Mouse (Mus musculus): ENCODE data around the gene Mast1. TPM values are rescaled to one million over a fixed set of nuclear protein-coding genes. Genes with fewer than 3 reads are reported as not detected.

The Mast1 gene
- total and polyA plus RNA-seq, 3 experiments, result 0.07 to 0.16 (median 0.10) TPM

DNA sequence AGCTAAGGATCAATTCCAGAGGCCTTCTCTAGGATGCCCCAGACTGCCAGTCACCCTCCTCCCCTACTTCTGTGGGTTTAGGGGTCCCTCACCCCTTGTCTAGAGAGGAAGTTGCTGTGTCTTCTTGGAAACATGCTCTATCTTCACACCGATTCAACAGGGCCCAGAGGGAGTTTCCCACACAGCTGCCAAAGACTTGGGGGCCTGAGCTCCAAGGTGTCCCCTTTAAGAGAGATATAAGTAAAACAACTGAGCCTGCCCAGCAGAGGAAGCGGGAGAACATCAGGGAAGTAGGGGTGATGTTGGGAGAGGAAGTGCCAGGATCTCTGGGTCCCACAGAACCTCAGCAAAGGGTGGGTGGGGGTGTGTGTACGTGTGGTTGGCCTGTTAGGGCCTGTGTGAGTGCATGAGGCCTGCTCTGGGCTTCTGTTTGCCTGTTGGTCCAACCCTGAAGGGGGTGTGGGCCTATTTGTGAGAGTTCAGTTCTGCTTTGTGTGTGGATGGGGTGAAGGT is 45.4 kb upstream of the Mast1 start:
- no peaks in the 10 kb centered on the region for H3K27me3 ChIP-seq (ENCODE audit: control insufficient read depth, insufficient read depth, low read length)
- H3K4me3 ChIP-seq, result no peak overlapping the region
- no peaks in the 10 kb centered on the region for H3K79me2 ChIP-seq (replicated peaks; ENCODE audit: control insufficient read depth, insufficient read depth, low read length)
- no peak overlapping the region for H3K9ac ChIP-seq (ENCODE audit: low read depth, low read length)
- DNase-seq, result no peak
- H3K27ac ChIP-seq, result no peak overlapping the region
- H3K4me1 ChIP-seq (ENCODE audit: control insufficient read depth, insufficient read depth, low read length), result peaks cover 19% of the 10 kb centered on the region
- no peak for TF ChIP-seq EP300 (IDR thresholded peaks at IDR 0.05; ENCODE audit: insufficient read depth, low read depth, low read length)
- no peak for TF ChIP-seq POLR2A (IDR thresholded peaks at IDR 0.05; ENCODE audit: insufficient read depth, low read depth, low read length)
- TF ChIP-seq CTCF (IDR thresholded peaks at IDR 0.05), result no peak
- 43% methylated on average over 3 of the region's 3 CpGs for WGBS
- no peaks in the 10 kb centered on the region for H3K36me3 ChIP-seq (ENCODE audit: control insufficient read depth, insufficient read depth, low read length)
- intact Hi-C loops (cut with DNase I), result no loop called here

- intact Hi-C loops (cut with DNase I), result no loop called here
- Histone ChIP-seq H3K4me1 (ENCODE audit: control insufficient read depth, insufficient read depth, low read length) (peaks cover 19% of the 10 kb centered on the region), H3K4me3 (no peak overlapping the region), H3K36me3 (ENCODE audit: control insufficient read depth, insufficient read depth, low read length) (no peaks in the 10 kb centered on the region), H3K79me2 (replicated peaks; ENCODE audit: control insufficient read depth, insufficient read depth, low read length) (no peaks in the 10 kb centered on the region), H3K27ac (no peak overlapping the region; the same call in 1 of the 2 replicates), H3K27me3 (ENCODE audit: control insufficient read depth, insufficient read depth, low read length) (no peaks in the 10 kb centered on the region), H3K9ac (ENCODE audit: low read depth, low read length) (no peak overlapping the region)
- DNase-seq, result no peak
- no peak for TF ChIP-seq CTCF (IDR thresholded peaks at IDR 0.05)
- TF ChIP-seq EP300 (IDR thresholded peaks at IDR 0.05; ENCODE audit: insufficient read depth, low read depth, low read length), result no peak
- no peak for TF ChIP-seq POLR2A (IDR thresholded peaks at IDR 0.05; ENCODE audit: insufficient read depth, low read depth, low read length)
- 65% methylated on average over 15 of the region's 15 CpGs for WGBS
Observed at GRCm38 (mm10) chr8:84981644-84982498, 44.7 kb upstream of the Mast1 start.

DNA sequence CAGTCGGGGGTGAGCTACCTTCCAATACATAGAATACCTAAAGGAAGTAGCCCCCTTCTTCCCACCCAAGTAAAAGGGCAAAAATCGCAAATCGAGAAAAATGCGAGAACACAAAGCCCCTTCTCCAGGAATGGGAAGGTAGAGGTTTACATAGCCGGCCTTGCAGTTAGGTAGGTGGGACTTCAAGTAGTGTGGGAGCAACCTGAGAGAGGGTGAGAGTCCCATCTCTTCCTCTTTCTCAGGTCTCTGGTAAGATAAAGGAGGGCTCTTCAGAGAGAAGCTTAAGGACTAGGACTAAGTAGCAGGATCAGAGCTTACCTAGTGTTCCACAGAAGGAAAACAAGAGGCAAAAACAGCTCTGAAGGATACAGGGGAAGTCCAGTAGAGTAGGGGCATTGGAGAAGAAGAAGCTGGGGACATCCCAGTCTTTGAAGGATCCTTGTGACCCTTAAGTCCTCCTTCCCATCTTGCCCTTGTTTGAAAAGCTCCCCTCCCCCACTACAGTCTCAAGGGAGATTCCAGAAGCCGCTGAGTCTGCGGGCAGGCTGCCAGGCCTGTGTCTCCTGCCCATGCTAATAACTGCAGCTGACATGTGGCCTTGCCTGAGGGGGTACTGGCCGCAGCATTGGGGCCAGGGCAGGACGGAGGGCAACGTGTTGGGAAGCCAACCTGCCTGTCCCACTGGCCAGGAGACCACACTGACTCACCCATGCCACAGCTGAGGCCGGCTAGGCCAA is 43.6 kb upstream of the Mast1 start:
- intact Hi-C loops (cut with DNase I), result no loop called here
- peak overlapping the region; percentile 99 for H3K27ac ChIP-seq
- 0 out of 2 replicates have a peak, but pooled peaks have one; percentile 21 for TF ChIP-seq POLR2A (IDR thresholded peaks at IDR 0.05; ENCODE audit: insufficient read depth, low read depth, low read length)
- 0 out of 2 replicates have a peak, but pooled peaks have one; percentile 46 for TF ChIP-seq EP300 (IDR thresholded peaks at IDR 0.05; ENCODE audit: insufficient read depth, low read depth, low read length)
- TF ChIP-seq CTCF (IDR thresholded peaks at IDR 0.05), result no peak

GRCm38 (mm10) chr8:84979599-84980421 is 42.7 kb upstream of the Mast1 start:
- Histone ChIP-seq H3K4me3 (peak overlapping the region; percentile 31), H3K9ac (ENCODE audit: low read depth, low read length) (peak overlapping the region; percentile 81), H3K36me3 (ENCODE audit: control insufficient read depth, insufficient read depth, low read length) (no peaks in the 10 kb centered on the region), H3K27ac (peak overlapping the region; percentile 99), H3K27me3 (ENCODE audit: control insufficient read depth, insufficient read depth, low read length) (no peaks in the 10 kb centered on the region), H3K4me1 (ENCODE audit: control insufficient read depth, insufficient read depth, low read length) (peaks cover 19% of the 10 kb centered on the region), H3K79me2 (replicated peaks; ENCODE audit: control insufficient read depth, insufficient read depth, low read length) (no peaks in the 10 kb centered on the region)
- TF ChIP-seq CTCF (IDR thresholded peaks at IDR 0.05) (no peak), EP300 (IDR thresholded peaks at IDR 0.05; ENCODE audit: insufficient read depth, low read depth, low read length) (no peak), POLR2A (IDR thresholded peaks at IDR 0.05; ENCODE audit: insufficient read depth, low read depth, low read length) (peak; percentile 59)
- DNase-seq, result peak; percentile 93 to 95
- intact Hi-C loops (cut with DNase I), result loop anchor here (10.0 kb wide), 1 partner anchor 45 kb away; the partner anchor contains the start of genes Asna1 and Trir
- 4% methylated on average over 36 of the region's 42 CpGs for WGBS

More for the DNA sequence above, 43.6 kb upstream of the Mast1 start:
- Histone ChIP-seq H3K9ac (ENCODE audit: low read depth, low read length) (peak overlapping the region; percentile 17; the same call in 1 of the 2 replicates), H3K4me1 (ENCODE audit: control insufficient read depth, insufficient read depth, low read length) (peaks cover 18% of the 10 kb centered on the region), H3K79me2 (replicated peaks; ENCODE audit: control insufficient read depth, insufficient read depth, low read length) (no peaks in the 10 kb centered on the region), H3K36me3 (ENCODE audit: control insufficient read depth, insufficient read depth, low read length) (no peaks in the 10 kb centered on the region), H3K27me3 (ENCODE audit: control insufficient read depth, insufficient read depth, low read length) (no peaks in the 10 kb centered on the region), H3K4me3 (peak overlapping the region; percentile 31; the same call in 1 of the 2 replicates)
- peak; percentile 79 to 85 for DNase-seq
- WGBS, result 26% methylated on average over 11 of the region's 11 CpGs

All from heart, adult 2 months (tissue).